Mouse (Mus musculus) liver, adult 2 months (tissue): ENCODE results near the gene Gm42421. TPM values are rescaled to one million over a fixed set of nuclear protein-coding genes. Genes with fewer than 3 reads are reported as not detected.

Experiments used
- DNase-seq: peaks from one replicate; pipeline ENCODE4 v3.0.0-alpha.2; 2011; ENCODE audit warnings: low read depth, low spot score; ENCODE audit errors: extremely low read depth
- H3K27ac ChIP-seq: fragments of 200-500 bp; replicated peaks from 2 replicates; pipeline ENCODE4 v1.5.1; 2012; ENCODE audit warnings: low read depth, mild to moderate bottlenecking, control low read depth, inconsistent platforms, low read length; ENCODE audit not compliant: insufficient read depth
- H3K27me3 ChIP-seq: fragments of 200-500 bp; 2 replicates; pipeline ENCODE4 v1.6.1; 2012; ENCODE audit warnings: mild to moderate bottlenecking, moderate library complexity, low read length, inconsistent platforms; ENCODE audit not compliant: control insufficient read depth, insufficient read depth
- H3K36me3 ChIP-seq: fragments of 200-500 bp; 2 replicates; pipeline ENCODE4 v1.6.1; 2012; ENCODE audit warnings: low read length, inconsistent platforms; ENCODE audit not compliant: control insufficient read depth, insufficient read depth
- H3K4me1 ChIP-seq: fragments of 200-500 bp; 2 replicates; pipeline ENCODE4 v1.6.1; 2011; ENCODE audit warnings: low read length; ENCODE audit not compliant: control insufficient read depth, insufficient read depth
- H3K4me3 ChIP-seq: fragments of 200-500 bp; 2 replicates; pipeline ENCODE4 v1.5.1; 2011; ENCODE audit warnings: low read depth, mild to moderate bottlenecking, control low read depth, low read length, moderate library complexity; ENCODE audit not compliant: insufficient read depth
- H3K79me2 ChIP-seq: fragments of 200-500 bp; 2 replicates; pipeline ENCODE4 v1.6.1; 2012; ENCODE audit warnings: inconsistent platforms, mild to moderate bottlenecking, low read length, moderate library complexity; ENCODE audit not compliant: control insufficient read depth, insufficient read depth
- H3K9ac ChIP-seq: fragments of 200-500 bp; 2 replicates; pipeline ENCODE4 v1.6.1; 2012; ENCODE audit warnings: low read depth, mild to moderate bottlenecking, control low read depth, inconsistent platforms, low read length
- CTCF ChIP-seq: fragments of 200-500 bp; IDR thresholded peaks from 2 replicates; pipeline ENCODE4 v1.5.1; 2011; ENCODE audit warnings: low read depth, low read length, control low read depth
- POLR2A ChIP-seq: fragments of 200-500 bp; IDR thresholded peaks from 2 replicates; pipeline ENCODE4 v1.6.1; 2011; ENCODE audit warnings: low read length, control low read depth; ENCODE audit not compliant: insufficient read depth; ENCODE audit errors: extremely low read depth
- WGBS: fragments of 180-500 bp; shearing (Covaris S2); methylation state at CpG from one replicate; pipeline ENCODE4 v1.1.7; 2018; 5-methylcytosine and 5-hydroxymethylcytosine counted together
- polyA plus RNA-seq: library from polyadenylated mRNA; depleted of rRNA; stranded (reverse); fragments of >200 nt; gene quantifications from 2 replicates; pipeline ENCODE4 v1.2.3, GENCODE M21; 2012; rRNA removed
- total RNA-seq: library from RNA; depleted of rRNA; stranded (reverse); fragments of >200 nt; gene quantifications from 2 replicates; pipeline ENCODE4 v1.2.3, GENCODE M21; 2014; rRNA removed

The Gm42421 gene
- total and polyA plus RNA-seq, 2 experiments: not detected

DNA sequence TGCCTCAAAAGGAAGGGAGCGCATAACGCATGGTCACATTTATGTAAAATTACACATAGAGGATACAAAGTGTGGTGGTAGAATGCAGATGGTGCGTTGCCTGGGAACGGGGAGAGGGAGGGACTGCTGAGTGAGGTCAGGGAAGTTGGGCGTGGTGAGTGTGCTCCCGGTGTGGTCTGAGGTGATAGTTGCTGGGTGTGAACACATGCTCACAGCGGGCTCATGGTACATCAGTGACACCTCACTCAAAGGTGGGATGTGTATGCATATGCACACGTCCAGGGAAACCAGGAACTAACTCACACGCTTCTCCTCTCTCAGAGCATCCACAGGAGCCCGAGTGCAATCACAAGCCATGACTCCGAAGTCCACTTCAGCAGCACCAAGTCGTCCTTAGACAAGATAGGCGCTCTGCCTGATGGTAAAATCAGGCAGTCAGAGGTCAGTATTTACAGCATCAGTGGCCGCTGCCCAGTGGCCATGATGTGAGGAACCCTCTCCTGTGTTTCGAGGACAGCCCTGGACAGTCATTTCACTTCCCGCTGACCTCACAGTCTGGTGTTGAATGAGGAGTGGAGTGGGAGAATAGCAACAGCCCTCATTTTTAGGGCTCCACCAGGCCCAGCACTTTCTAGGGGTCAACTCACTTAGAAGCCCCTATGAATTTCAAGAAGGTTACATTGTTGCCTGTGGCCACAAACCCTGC, 48.9 kb downstream of the Gm42421 start:
- Histone ChIP-seq H3K9ac (no peak overlapping the region), H3K27ac (no peak overlapping the region), H3K79me2 (no peaks in the 10 kb centered on the region), H3K4me3 (no peak overlapping the region), H3K36me3 (no peaks in the 10 kb centered on the region), H3K4me1 (no peaks in the 10 kb centered on the region), H3K27me3 (no peaks in the 10 kb centered on the region)
- DNase-seq: no peak
- TF ChIP-seq POLR2A (no peak), CTCF (no peak)
- WGBS: 66% methylated on average over 16 of the region's 16 CpGs

DNA sequence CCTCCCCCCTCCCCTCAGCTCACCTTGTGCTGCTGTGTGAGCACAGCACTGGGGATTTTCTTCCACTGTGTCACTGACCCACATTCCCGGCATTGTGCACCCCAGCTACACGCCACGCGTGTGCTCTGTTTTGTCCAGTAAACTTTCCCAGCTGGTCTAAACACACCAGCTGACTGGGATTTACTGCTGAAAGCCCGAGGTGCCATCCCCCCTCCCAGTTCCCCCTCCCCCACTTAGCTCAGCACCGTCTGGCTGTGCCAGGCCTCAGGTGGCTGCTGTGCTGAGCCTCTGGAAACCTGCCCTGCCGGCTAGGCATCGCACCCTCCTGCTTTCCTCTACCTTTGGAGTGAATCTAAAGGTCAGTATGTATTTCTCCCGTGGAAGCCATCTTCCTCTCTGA, 52.9 kb downstream of the Gm42421 start:
- TF ChIP-seq POLR2A: no peak
- no peak for TF ChIP-seq CTCF
- Histone ChIP-seq H3K79me2 (no peaks in the 10 kb centered on the region), H3K27me3 (no peaks in the 10 kb centered on the region), H3K9ac (no peak overlapping the region), H3K27ac (no peak overlapping the region), H3K4me3 (no peak overlapping the region), H3K36me3 (peaks cover 2% of the 10 kb centered on the region; the same call in 1 of the 2 replicates), H3K4me1 (no peaks in the 10 kb centered on the region)
- no peak for DNase-seq
- WGBS: 38% methylated on average over 9 of the region's 9 CpGs

DNA sequence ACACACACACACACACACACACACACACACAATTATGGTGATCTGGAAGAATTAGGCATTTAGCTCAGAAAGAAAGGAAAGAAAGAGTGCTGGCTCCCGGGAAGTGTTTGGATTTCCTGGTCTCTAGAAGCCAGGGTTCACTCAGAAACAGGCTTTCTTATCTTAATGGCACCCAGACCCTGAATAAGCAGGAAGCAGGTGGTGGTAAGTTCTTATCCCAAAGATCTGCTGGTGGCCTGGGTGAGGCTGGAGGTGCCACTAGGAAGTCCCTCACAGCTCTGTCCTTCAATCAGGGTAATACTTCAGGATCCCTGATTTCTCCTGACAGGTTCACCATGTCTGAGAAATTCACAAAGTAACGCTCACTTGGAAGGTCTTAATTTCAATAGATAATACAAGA, 54.4 kb downstream of the Gm42421 start:
- peaks cover 10% of the 10 kb centered on the region; the same call in 1 of the 2 replicates for H3K36me3 ChIP-seq
- no peaks in the 10 kb centered on the region for H3K27me3 ChIP-seq
- H3K4me3 ChIP-seq: no peak overlapping the region
- no peak overlapping the region for H3K27ac ChIP-seq
- no peak overlapping the region for H3K9ac ChIP-seq
- no peaks in the 10 kb centered on the region for H3K4me1 ChIP-seq
- no peak for DNase-seq
- H3K79me2 ChIP-seq: no peaks in the 10 kb centered on the region
- no peak for TF ChIP-seq CTCF
- TF ChIP-seq POLR2A: no peak
- 76% methylated on average over 2 of the region's 2 CpGs for WGBS

DNA sequence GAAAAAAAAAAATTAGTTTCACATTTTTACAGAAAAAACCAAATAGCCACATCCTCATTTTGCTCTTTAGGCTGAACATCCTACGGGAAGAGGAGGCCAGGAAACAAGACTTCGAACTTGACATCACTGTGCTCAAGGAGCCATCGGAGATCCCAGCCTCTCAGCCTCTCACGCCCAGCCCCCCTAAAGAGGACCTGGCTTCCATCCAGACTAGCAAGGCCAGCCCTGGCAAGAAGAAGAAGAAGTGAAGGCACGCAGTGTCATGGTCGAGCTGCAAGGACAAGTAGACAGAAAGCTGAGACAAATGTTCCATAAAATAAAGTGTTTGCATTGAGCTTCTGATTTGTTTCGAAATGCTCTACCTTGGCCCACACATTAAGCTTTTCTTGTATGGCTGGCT, 57.4 kb downstream of the Gm42421 start:
- H3K36me3 ChIP-seq: peaks cover 33% of the 10 kb centered on the region
- no peak for TF ChIP-seq CTCF
- no peak for TF ChIP-seq POLR2A
- no peak for DNase-seq
- H3K27me3 ChIP-seq: no peaks in the 10 kb centered on the region
- H3K4me3 ChIP-seq: no peak overlapping the region
- 79% methylated on average over 7 of the region's 7 CpGs for WGBS
- no peaks in the 10 kb centered on the region for H3K4me1 ChIP-seq
- H3K27ac ChIP-seq: no peak overlapping the region
- H3K79me2 ChIP-seq: no peaks in the 10 kb centered on the region
- H3K9ac ChIP-seq: no peak overlapping the region

Other genes with a start within 250 kb of the Gm42421 start
- gene Usp42, start 195.9 kb upstream of the Gm42421 start, total RNA-seq: 2.7 and 3.0 TPM in 2 replicates
- gene Usp42, start 195.9 kb upstream of the Gm42421 start, polyA plus RNA-seq: 2.0 and 3.1 TPM in 2 replicates
- gene Eif2ak1, start 110.4 kb upstream of the Gm42421 start, total RNA-seq: 11.1 and 13.2 TPM in 2 replicates
- gene Eif2ak1, start 110.4 kb upstream of the Gm42421 start, polyA plus RNA-seq: 13.1 and 14.0 TPM in 2 replicates
- gene Ankrd61, start 30.5 kb upstream of the Gm42421 start, total RNA-seq: not detected in 2 replicates
- gene Ankrd61, start 30.5 kb upstream of the Gm42421 start, polyA plus RNA-seq: 0.06 TPM in 1 of 2 replicates, not detected in the other
- 10.3 and 12.2 TPM in 2 replicates for gene Aimp2, start 18.3 kb upstream of the Gm42421 start, total RNA-seq
- 20.0 and 25.3 TPM in 2 replicates for gene Aimp2, start 18.3 kb upstream of the Gm42421 start, polyA plus RNA-seq
- gene Pms2, start 18.2 kb upstream of the Gm42421 start, total RNA-seq: 2.1 and 2.5 TPM in 2 replicates
- gene Pms2, start 18.2 kb upstream of the Gm42421 start, polyA plus RNA-seq: 0.46 and 0.88 TPM in 2 replicates
- 0.13 TPM in 1 of 2 replicates, not detected in the other for gene Rsph10b, start 4.9 kb downstream of the Gm42421 start, total RNA-seq
- gene Rsph10b, start 4.9 kb downstream of the Gm42421 start, polyA plus RNA-seq: 0.14 TPM in 1 of 2 replicates, not detected in the other
- 33.4 and 42.0 TPM in 2 replicates for gene Ccz1, start 86.7 kb downstream of the Gm42421 start, total RNA-seq
- 7.3 and 9.1 TPM in 2 replicates for gene Ccz1, start 86.7 kb downstream of the Gm42421 start, polyA plus RNA-seq
- not detected in 2 replicates for gene Ocm, start 98.5 kb downstream of the Gm42421 start, total RNA-seq
- gene Ocm, start 98.5 kb downstream of the Gm42421 start, polyA plus RNA-seq: not detected in 2 replicates
- gene Lmtk2, start 172.3 kb downstream of the Gm42421 start, total RNA-seq: 4.0 and 6.1 TPM in 2 replicates
- 4.6 and 4.7 TPM in 2 replicates for gene Lmtk2, start 172.3 kb downstream of the Gm42421 start, polyA plus RNA-seq